Mouse (Mus musculus) MEL (cell line): ENCODE results near the gene Rbm26. TPM values are rescaled to one million over a fixed set of nuclear protein-coding genes. Genes with fewer than 3 reads are reported as not detected.
A peak's percentile ranks its signal among the peaks of the same experiment; 100 is the strongest.

ENCODE experiments used
- DNase-seq: peaks from one replicate; pipeline ENCODE4 v3.0.0; 2011; ENCODE audit warnings: low read depth, low spot score
- H3K27ac ChIP-seq: 2 replicates; pipeline ENCODE4 v1.5.1; 2012; ENCODE audit warnings: low read depth, mild to moderate bottlenecking, control low read depth, low read length, moderate library complexity; ENCODE audit not compliant: control insufficient read depth
- H3K27me3 ChIP-seq, 2 experiments: fragments of 150-350 bp in 1 of 2; sonication (generic) in 1 of 2; 2 replicates each; pipeline ENCODE4 v1.6.1; 2012; ENCODE audit warnings: low read length in 2 of 2, mild to moderate bottlenecking in 2 of 2, improper control_type of control experiment in 1 of 2, moderate library complexity in 1 of 2; ENCODE audit not compliant: insufficient read depth in 2 of 2, control insufficient read depth in 1 of 2
- H3K36me3 ChIP-seq, 2 experiments: 2 replicates each; pipeline ENCODE4 v1.6.1; 2012 to 2014; ENCODE audit warnings: low read length in 2 of 2, improper control_type of control experiment in 1 of 2, inconsistent platforms in 1 of 2, mild to moderate bottlenecking in 1 of 2; ENCODE audit not compliant: insufficient read depth in 2 of 2, control insufficient read depth in 1 of 2
- H3K4me1 ChIP-seq, 2 experiments: fragments of 150-350 bp in 1 of 2; sonication (generic) in 1 of 2; 2 replicates each; pipeline ENCODE4 v1.6.1; 2012; ENCODE audit warnings: low read length in 2 of 2, improper control_type of control experiment in 1 of 2, mild to moderate bottlenecking in 1 of 2; ENCODE audit not compliant: insufficient read depth in 2 of 2, control insufficient read depth in 1 of 2
- H3K4me3 ChIP-seq, 2 experiments: fragments of 150-350 bp in 1 of 2; sonication (generic) in 1 of 2; 2 replicates each; pipeline ENCODE4 v1.5.1; 2012; ENCODE audit warnings: low read depth in 2 of 2, low read length in 2 of 2, mild to moderate bottlenecking in 2 of 2, moderate library complexity in 2 of 2, control low read depth in 1 of 2, improper control_type of control experiment in 1 of 2; ENCODE audit not compliant: control insufficient read depth in 1 of 2, insufficient read depth in 1 of 2
- H3K79me2 ChIP-seq: 2 replicates; pipeline ENCODE4 v1.6.1; 2012; ENCODE audit warnings: mild to moderate bottlenecking, low read length, moderate library complexity; ENCODE audit not compliant: control insufficient read depth, poor library complexity, insufficient read depth
- H3K9ac ChIP-seq: 2 replicates; pipeline ENCODE4 v1.6.1; 2012; ENCODE audit warnings: low read depth, mild to moderate bottlenecking, control low read depth, low read length, moderate library complexity; ENCODE audit not compliant: control insufficient read depth, poor library complexity, severe bottlenecking
- H3K9me3 ChIP-seq: fragments of 150-350 bp; sonication (generic); replicated peaks from 2 replicates; pipeline ENCODE4 v1.6.1; 2012; ENCODE audit warnings: mild to moderate bottlenecking, low read length, improper control_type of control experiment, moderate library complexity; ENCODE audit not compliant: insufficient read depth
- BHLHE40 ChIP-seq: IDR thresholded peaks from 2 replicates; pipeline ENCODE4 v1.6.1; 2012; ENCODE audit warnings: low read depth, mild to moderate bottlenecking, inconsistent platforms, low read length, improper control_type of control experiment, borderline replicate concordance
- CHD2 ChIP-seq: IDR thresholded peaks from 2 replicates; pipeline ENCODE4 v1.6.1; 2011; ENCODE audit warnings: low read length, improper control_type of control experiment
- CTCF ChIP-seq, 3 experiments: IDR thresholded peaks in 2 of 3; conservative IDR thresholded peaks in 1 of 3; 2 replicates each; pipeline ENCODE4 v1.5.1; 2011 to 2012; ENCODE audit warnings: low read length in 3 of 3, low read depth in 2 of 3, mild to moderate bottlenecking in 2 of 3, improper control_type of control experiment in 1 of 3, inconsistent platforms in 1 of 3, mixed read lengths in 1 of 3, moderate library complexity in 1 of 3; ENCODE audit not compliant: control insufficient read depth in 1 of 3, insufficient read depth in 1 of 3, poor library complexity in 1 of 3, severe bottlenecking in 1 of 3
- ELF1 ChIP-seq: IDR thresholded peaks from 2 replicates; pipeline ENCODE4 v1.6.1; 2014; ENCODE audit warnings: low read depth, mild to moderate bottlenecking, inconsistent platforms, low read length, improper control_type of control experiment, moderate library complexity
- JUND ChIP-seq: IDR thresholded peaks from 2 replicates; pipeline ENCODE4 v1.6.1; 2011; ENCODE audit warnings: low read depth, mild to moderate bottlenecking, improper control_type of control experiment, low read length
- MAFK ChIP-seq: IDR thresholded peaks from 2 replicates; pipeline ENCODE4 v1.6.1; 2011; ENCODE audit warnings: low read depth, mild to moderate bottlenecking, low read length, improper control_type of control experiment, borderline replicate concordance
- MAZ ChIP-seq: IDR thresholded peaks from 2 replicates; pipeline ENCODE4 v1.6.1; 2012; ENCODE audit warnings: low read depth, mild to moderate bottlenecking, inconsistent platforms, low read length, improper control_type of control experiment
- MXI1 ChIP-seq: IDR thresholded peaks from 2 replicates; pipeline ENCODE4 v1.6.1; 2011; ENCODE audit warnings: mild to moderate bottlenecking, low read depth, low read length, improper control_type of control experiment
- NELFE ChIP-seq: IDR thresholded peaks from 2 replicates; pipeline ENCODE4 v1.6.1; 2011; ENCODE audit warnings: low read depth, low read length, improper control_type of control experiment
- NRF1 ChIP-seq: IDR thresholded peaks from 2 replicates; pipeline ENCODE4 v1.6.1; 2014; ENCODE audit warnings: low read depth, mild to moderate bottlenecking, inconsistent platforms, low read length, improper control_type of control experiment, moderate library complexity; ENCODE audit not compliant: poor library complexity, insufficient read depth, severe bottlenecking
- POLR2AphosphoS2 ChIP-seq: IDR thresholded peaks from 2 replicates; pipeline ENCODE4 v1.6.1; 2011; ENCODE audit warnings: low read length, improper control_type of control experiment
- POLR2AphosphoS5 ChIP-seq: IDR thresholded peaks from 2 replicates; pipeline ENCODE4 v1.6.1; 2012; ENCODE audit warnings: low read depth, borderline replicate concordance, mild to moderate bottlenecking, inconsistent platforms, low read length, moderate library complexity, mixed read lengths
- RAD21 ChIP-seq: IDR thresholded peaks from 2 replicates; pipeline ENCODE4 v1.6.1; 2011; ENCODE audit warnings: mild to moderate bottlenecking, low read depth, low read length, improper control_type of control experiment
- RCOR1 ChIP-seq: IDR thresholded peaks from 2 replicates; pipeline ENCODE4 v1.6.1; 2012; ENCODE audit warnings: low read depth, mild to moderate bottlenecking, inconsistent platforms, low read length, improper control_type of control experiment
- SIN3A ChIP-seq: IDR thresholded peaks from 2 replicates; pipeline ENCODE4 v1.6.1; 2012; ENCODE audit warnings: low read length, improper control_type of control experiment, inconsistent platforms
- TAL1 ChIP-seq: IDR thresholded peaks from 2 replicates; pipeline ENCODE4 v1.6.1; 2012; ENCODE audit warnings: mild to moderate bottlenecking, inconsistent platforms, low read length, moderate library complexity, mixed read lengths
- TBP ChIP-seq: IDR thresholded peaks from 2 replicates; pipeline ENCODE4 v1.8.0; 2011; ENCODE audit warnings: low read depth, low read length, improper control_type of control experiment
- TCF12 ChIP-seq: IDR thresholded peaks from 2 replicates; pipeline ENCODE4 v1.6.1; 2014; ENCODE audit warnings: low read depth, mild to moderate bottlenecking, inconsistent platforms, low read length, improper control_type of control experiment, moderate library complexity
- UBTF ChIP-seq: IDR thresholded peaks from 2 replicates; pipeline ENCODE4 v1.6.1; 2012; ENCODE audit warnings: low read depth, mild to moderate bottlenecking, inconsistent platforms, low read length, improper control_type of control experiment, moderate library complexity, borderline replicate concordance; ENCODE audit not compliant: insufficient read depth
- ZKSCAN1 ChIP-seq: IDR thresholded peaks from 2 replicates; pipeline ENCODE4 v1.6.1; 2012; ENCODE audit warnings: low read depth, mild to moderate bottlenecking, inconsistent platforms, low read length, improper control_type of control experiment, moderate library complexity
- ZMIZ1 ChIP-seq: IDR thresholded peaks from 2 replicates; pipeline ENCODE4 v1.6.1; 2012; ENCODE audit warnings: low read depth, mild to moderate bottlenecking, inconsistent platforms, low read length, improper control_type of control experiment, moderate library complexity
- polyA plus RNA-seq, 2 experiments: library from polyadenylated mRNA; stranded (reverse) in 1 of 2; unstranded in 1 of 2; fragments of >175 nt in 1 of 2; fragments of >200 nt in 1 of 2; gene quantifications; 2 replicates each; pipeline versions ENCODE4 v1.2.1 to v1.2.4; 2012; ENCODE audit warnings: low replicate concordance in 2 of 2, low read depth in 1 of 2; ENCODE audit not compliant: insufficient read length in 2 of 2, insufficient read depth in 1 of 2, missing spikeins in 1 of 2
- total RNA-seq: library from RNA; depleted of rRNA; stranded (reverse); fragments of 300-350 nt; gene quantifications from 2 replicates; pipeline ENCODE4 v1.2.3, GENCODE M21; 2012

Rbm26 gene
- total and polyA plus RNA-seq, 3 experiments = 27.7 to 55.9 (median 47.8) TPM

- DNase-seq = no peak
- H3K9ac ChIP-seq = no peak overlapping the region
- TF ChIP-seq MAFK (no peak), BHLHE40 (no peak), POLR2AphosphoS5 (no peak), NELFE (no peak), RAD21 (no peak), TCF12 (no peak)
- H3K4me1 ChIP-seq = no peaks in the 10 kb centered on the region
- H3K4me3 ChIP-seq = no peak overlapping the region
- H3K79me2 ChIP-seq = peaks cover 2% of the 10 kb centered on the region; the same call in 1 of the 2 replicates
- peaks cover 0 to 51% of the 10 kb centered on the region in 2 experiments; a peak in 3 of 4 replicates for H3K36me3 ChIP-seq
- no peak overlapping the region for H3K27ac ChIP-seq
- no peaks in the 10 kb centered on the region for H3K9me3 ChIP-seq
- H3K27me3 ChIP-seq = no peaks in the 10 kb centered on the region
Observed at GRCm38 (mm10) chr14:105134076-105134475, 43.1 kb downstream of the Rbm26 start.

- H3K4me3 ChIP-seq = no peak overlapping the region
- no peak overlapping the region for H3K27ac ChIP-seq
- H3K36me3 ChIP-seq = peaks cover 0 to 53% of the 10 kb centered on the region in 2 experiments; a peak in 3 of 4 replicates
- DNase-seq = peak; percentile 29
- H3K4me1 ChIP-seq = peaks cover 0 to 4% of the 10 kb centered on the region in 2 experiments; a peak in 1 of 4 replicates
- H3K79me2 ChIP-seq = no peaks in the 10 kb centered on the region
- TF ChIP-seq CTCF (IDR thresholded peaks at IDR 0.05 in 2 of 3, conservative IDR thresholded peaks at IDR 0.05 in 1 of 3; ENCODE audit: control insufficient read depth in 1 of 3, insufficient read depth in 1 of 3, low read depth in 2 of 3, low read length in 3 of 3, poor library complexity in 1 of 3, severe bottlenecking in 1 of 3) (peak in 1 of 3 experiments; percentile 34; a peak in 2 of 6 replicates), NRF1 (no peak), TAL1 (no peak), RAD21 (peak; percentile 28)
- H3K9me3 ChIP-seq = no peaks in the 10 kb centered on the region
- H3K27me3 ChIP-seq = no peaks in the 10 kb centered on the region
- H3K9ac ChIP-seq = no peak overlapping the region
Observed at GRCm38 (mm10) chr14:105127715-105128385, 49.3 kb downstream of the Rbm26 start.

- H3K4me3 ChIP-seq = no peak overlapping the region
- H3K36me3 ChIP-seq = peaks cover 0 to 47% of the 10 kb centered on the region in 2 experiments; a peak in 3 of 4 replicates
- H3K4me1 ChIP-seq = peaks cover 0 to 4% of the 10 kb centered on the region in 2 experiments; a peak in 1 of 4 replicates
- no peak overlapping the region for H3K9ac ChIP-seq
- no peak for TF ChIP-seq ZKSCAN1
- no peak for TF ChIP-seq UBTF
- TF ChIP-seq MXI1 = no peak
- TF ChIP-seq RCOR1 = no peak
- TF ChIP-seq TBP = no peak
- TF ChIP-seq MAZ = no peak
- no peak for TF ChIP-seq RAD21
- TF ChIP-seq SIN3A = no peak
- TF ChIP-seq NELFE = no peak
- no peak for TF ChIP-seq JUND
- TF ChIP-seq CHD2 = no peak
- TF ChIP-seq ZMIZ1 = no peak
- no peak for TF ChIP-seq POLR2AphosphoS2
- no peak for TF ChIP-seq ELF1
- DNase-seq = no peak
- H3K27ac ChIP-seq = no peak overlapping the region
- H3K27me3 ChIP-seq = no peaks in the 10 kb centered on the region
- H3K79me2 ChIP-seq = no peaks in the 10 kb centered on the region
- H3K9me3 ChIP-seq = no peaks in the 10 kb centered on the region
Observed at GRCm38 (mm10) chr14:105124513-105124912, 52.6 kb downstream of the Rbm26 start.
